Mouse (Mus musculus): ENCODE measurements around the gene 4930467E23Rik. TPM values are rescaled to one million over a fixed set of nuclear protein-coding genes. Genes with fewer than 3 reads are reported as not detected.
"Not testable (repeated sequence)": the region's sequence is repeated elsewhere in the genome, so short reads cannot be mapped to it uniquely, and the experiment has no call there.

Gene 4930467E23Rik
- polyA plus RNA-seq, 1 experiment from 2014 or later: not detected

GRCm38 (mm10) chr8:19712227-19712750 lies 17.1 kb upstream of the 4930467E23Rik start:
- not testable (repeated sequence) for H3K27me3 ChIP-seq (replicated peaks); H3K9ac ChIP-seq; H3K9me3 ChIP-seq (replicated peaks); H3K4me2 ChIP-seq; ATAC-seq (ENCODE audit: insufficient number of reproducible peaks, low FRiP score); H3K4me1 ChIP-seq (replicated peaks); H3K36me3 ChIP-seq; H3K4me3 ChIP-seq; H3K27ac ChIP-seq (ENCODE audit: poor library complexity, severe bottlenecking)
- 74% methylated on average over 2 of the region's 2 CpGs for WGBS

GRCm38 (mm10) chr8:19712816-19713215 lies 16.6 kb upstream of the 4930467E23Rik start:
- WGBS: 63% methylated on average over 4 of the region's 4 CpGs
- not testable (repeated sequence) for ATAC-seq (ENCODE audit: insufficient number of reproducible peaks, low FRiP score); H3K36me3 ChIP-seq; H3K4me3 ChIP-seq; H3K9me3 ChIP-seq (replicated peaks); H3K9ac ChIP-seq; H3K4me2 ChIP-seq; H3K27me3 ChIP-seq (replicated peaks); H3K4me1 ChIP-seq (replicated peaks); H3K27ac ChIP-seq (ENCODE audit: poor library complexity, severe bottlenecking)

GRCm38 (mm10) chr8:19713232-19713834 lies 16.0 kb upstream of the 4930467E23Rik start:
- H3K9ac ChIP-seq; H3K4me3 ChIP-seq; H3K4me1 ChIP-seq (replicated peaks); H3K27me3 ChIP-seq (replicated peaks); H3K9me3 ChIP-seq (replicated peaks); H3K4me2 ChIP-seq; H3K36me3 ChIP-seq; H3K27ac ChIP-seq (ENCODE audit: poor library complexity, severe bottlenecking): not testable (repeated sequence)
- 73% methylated on average over 7 of the region's 7 CpGs for whole genome bisulfite sequencing
- peak; percentile 66 for ATAC-seq (ENCODE audit: insufficient number of reproducible peaks, low FRiP score)

- not testable (repeated sequence) for ATAC-seq (ENCODE audit: insufficient number of reproducible peaks, low FRiP score); H3K4me1 ChIP-seq (replicated peaks); H3K27me3 ChIP-seq (replicated peaks); H3K36me3 ChIP-seq; H3K9ac ChIP-seq; H3K4me3 ChIP-seq; H3K9me3 ChIP-seq (replicated peaks); H3K4me2 ChIP-seq; H3K27ac ChIP-seq (ENCODE audit: poor library complexity, severe bottlenecking)
- WGBS: 79% methylated on average over 2 of the region's 2 CpGs
Measured at GRCm38 (mm10) chr8:19714426-19714825, 14.9 kb upstream of the 4930467E23Rik start.

GRCm38 (mm10) chr8:19715266-19715665 lies 14.1 kb upstream of the 4930467E23Rik start:
- not testable (repeated sequence) for H3K27ac ChIP-seq (ENCODE audit: poor library complexity, severe bottlenecking); ATAC-seq (ENCODE audit: insufficient number of reproducible peaks, low FRiP score); H3K9me3 ChIP-seq (replicated peaks); H3K27me3 ChIP-seq (replicated peaks); H3K4me1 ChIP-seq (replicated peaks); H3K4me2 ChIP-seq; H3K36me3 ChIP-seq; H3K4me3 ChIP-seq; H3K9ac ChIP-seq
- WGBS: 81% methylated on average over 3 of the region's 3 CpGs

GRCm38 (mm10) chr8:19717851-19718250 lies 11.5 kb upstream of the 4930467E23Rik start:
- H3K36me3 ChIP-seq; ATAC-seq (ENCODE audit: insufficient number of reproducible peaks, low FRiP score); H3K27ac ChIP-seq (ENCODE audit: poor library complexity, severe bottlenecking); H3K9ac ChIP-seq; H3K4me2 ChIP-seq; H3K27me3 ChIP-seq (replicated peaks); H3K4me3 ChIP-seq; H3K9me3 ChIP-seq (replicated peaks); H3K4me1 ChIP-seq (replicated peaks): not testable (repeated sequence)
- WGBS: 83% methylated on average over 3 of the region's 3 CpGs

GRCm38 (mm10) chr8:19719513-19719912 lies 9.9 kb upstream of the 4930467E23Rik start:
- not testable (repeated sequence) for H3K4me2 ChIP-seq; ATAC-seq (ENCODE audit: insufficient number of reproducible peaks, low FRiP score); H3K4me1 ChIP-seq (replicated peaks); H3K9me3 ChIP-seq (replicated peaks); H3K27ac ChIP-seq (ENCODE audit: poor library complexity, severe bottlenecking); H3K36me3 ChIP-seq; H3K27me3 ChIP-seq (replicated peaks); H3K9ac ChIP-seq; H3K4me3 ChIP-seq
- 66% methylated on average over 3 of the region's 3 CpGs for WGBS

GRCm38 (mm10) chr8:19724871-19725270 lies 4.5 kb upstream of the 4930467E23Rik start:
- not testable (repeated sequence) for H3K4me1 ChIP-seq (replicated peaks); H3K9ac ChIP-seq; H3K4me3 ChIP-seq; H3K27ac ChIP-seq (ENCODE audit: poor library complexity, severe bottlenecking); H3K4me2 ChIP-seq; H3K27me3 ChIP-seq (replicated peaks); H3K9me3 ChIP-seq (replicated peaks); ATAC-seq (ENCODE audit: insufficient number of reproducible peaks, low FRiP score); H3K36me3 ChIP-seq
- WGBS: 45% methylated on average over 2 of the region's 2 CpGs

GRCm38 (mm10) chr8:19751773-19752172 lies 22.4 kb downstream of the 4930467E23Rik start:
- not testable (repeated sequence) for ATAC-seq (ENCODE audit: insufficient number of reproducible peaks, low FRiP score); H3K36me3 ChIP-seq

GRCm38 (mm10) chr8:19754178-19754577 lies 24.8 kb downstream of the 4930467E23Rik start:
- not testable (repeated sequence) for H3K4me1 ChIP-seq (replicated peaks); H3K9me3 ChIP-seq (replicated peaks); H3K4me3 ChIP-seq; H3K36me3 ChIP-seq; H3K27me3 ChIP-seq (replicated peaks); H3K9ac ChIP-seq; H3K4me2 ChIP-seq; H3K27ac ChIP-seq (ENCODE audit: poor library complexity, severe bottlenecking); ATAC-seq (ENCODE audit: insufficient number of reproducible peaks, low FRiP score)
- 45% methylated on average over 3 of the region's 3 CpGs for WGBS

More at GRCm38 (mm10) chr8:19751773-19752172, 22.4 kb downstream of the 4930467E23Rik start:
- not testable (repeated sequence) for H3K4me3 ChIP-seq; H3K4me2 ChIP-seq; H3K9me3 ChIP-seq (replicated peaks); H3K4me1 ChIP-seq (replicated peaks); H3K27ac ChIP-seq (ENCODE audit: poor library complexity, severe bottlenecking); H3K27me3 ChIP-seq (replicated peaks); H3K9ac ChIP-seq

GRCm38 (mm10) chr8:19754961-19755360 lies 25.6 kb downstream of the 4930467E23Rik start:
- not testable (repeated sequence) for H3K9me3 ChIP-seq (replicated peaks); H3K36me3 ChIP-seq; ATAC-seq (ENCODE audit: insufficient number of reproducible peaks, low FRiP score); H3K27ac ChIP-seq (ENCODE audit: poor library complexity, severe bottlenecking); H3K4me1 ChIP-seq (replicated peaks); H3K9ac ChIP-seq; H3K4me2 ChIP-seq; H3K4me3 ChIP-seq; H3K27me3 ChIP-seq (replicated peaks)
- 74% methylated on average over 3 of the region's 3 CpGs for WGBS

GRCm38 (mm10) chr8:19761660-19762059 lies 32.3 kb downstream of the 4930467E23Rik start:
- H3K4me1 ChIP-seq (replicated peaks); ATAC-seq (ENCODE audit: insufficient number of reproducible peaks, low FRiP score): not testable (repeated sequence)
- WGBS: 75% methylated on average over 5 of the region's 5 CpGs

More at GRCm38 (mm10) chr8:19761660-19762059, 32.3 kb downstream of the 4930467E23Rik start:
- H3K4me2 ChIP-seq; H3K9me3 ChIP-seq (replicated peaks); H3K9ac ChIP-seq; H3K4me3 ChIP-seq; H3K27me3 ChIP-seq (replicated peaks); H3K36me3 ChIP-seq; H3K27ac ChIP-seq (ENCODE audit: poor library complexity, severe bottlenecking): not testable (repeated sequence)

All from heart, embryonic 12.5 days (tissue).